Mouse (Mus musculus): Measurements from ENCODE around the gene Foxp1. TPM values are rescaled to one million over a fixed set of nuclear protein-coding genes. Genes with fewer than 3 reads are reported as not detected.

The Foxp1 gene
- polyA plus RNA-seq, 1 experiment from 2014 or later: 88.1 TPM

GRCm38 (mm10) chr6:99107081-99107482 is 415.4 kb downstream of the Foxp1 start:
- no peaks in the 10 kb centered on the region for H3K9me3 ChIP-seq (ENCODE audit: control insufficient read depth, low read length)
- no peak overlapping the region for H3K4me2 ChIP-seq (ENCODE audit: low read length)
- peaks cover 12 to 32% of the 10 kb centered on the region in 2 experiments for H3K4me1 ChIP-seq (ENCODE audit: control insufficient read depth in 2 of 2, insufficient read depth in 2 of 2, low read length in 2 of 2)
- no peak overlapping the region for H3K9ac ChIP-seq (ENCODE audit: low read length)
- H3K4me3 ChIP-seq (ENCODE audit: control insufficient read depth in 1 of 2, insufficient read depth in 1 of 2, low read depth in 1 of 2, low read length in 2 of 2): no peak overlapping the region
- no peak for ATAC-seq (ENCODE audit: insufficient number of reproducible peaks, insufficient read depth, low FRiP score, low read depth)
- 0 out of 4 replicates have a peak overlapping the region, but pooled peaks of 1 of the 2 experiments have one; percentile 3 for H3K27ac ChIP-seq (replicated peaks in 1 of 2; ENCODE audit: control insufficient read depth in 1 of 2, insufficient read depth in 1 of 2, low read depth in 2 of 2, low read length in 2 of 2)
- H3K36me3 ChIP-seq (ENCODE audit: control insufficient read depth, insufficient read depth, low read length): no peaks in the 10 kb centered on the region
- no peaks in the 10 kb centered on the region for H3K27me3 ChIP-seq (ENCODE audit: control insufficient read depth, insufficient read depth, low read length)
- 17% methylated on average over 6 of the region's 6 CpGs for WGBS

GRCm38 (mm10) chr6:99105979-99106378 is 416.5 kb downstream of the Foxp1 start:
- Histone ChIP-seq H3K4me3 (ENCODE audit: control insufficient read depth in 1 of 2, insufficient read depth in 1 of 2, low read depth in 1 of 2, low read length in 2 of 2) (no peak overlapping the region), H3K27ac (replicated peaks in 1 of 2; ENCODE audit: control insufficient read depth in 1 of 2, insufficient read depth in 1 of 2, low read depth in 2 of 2, low read length in 2 of 2) (0 out of 4 replicates have a peak overlapping the region, but pooled peaks of 1 of the 2 experiments have one; percentile 10), H3K36me3 (ENCODE audit: control insufficient read depth, insufficient read depth, low read length) (no peaks in the 10 kb centered on the region), H3K27me3 (ENCODE audit: control insufficient read depth, insufficient read depth, low read length) (no peaks in the 10 kb centered on the region), H3K9me3 (ENCODE audit: control insufficient read depth, low read length) (no peaks in the 10 kb centered on the region), H3K9ac (ENCODE audit: low read length) (no peak overlapping the region), H3K4me2 (ENCODE audit: low read length) (no peak overlapping the region), H3K4me1 (ENCODE audit: control insufficient read depth in 2 of 2, insufficient read depth in 2 of 2, low read length in 2 of 2) (peaks cover 18 to 43% of the 10 kb centered on the region in 2 experiments)
- no peak for ATAC-seq (ENCODE audit: insufficient number of reproducible peaks, insufficient read depth, low FRiP score, low read depth)
- WGBS: 48% methylated on average over 4 of the region's 4 CpGs

- 82% methylated on average over 7 of the region's 7 CpGs for WGBS
- ATAC-seq (ENCODE audit: insufficient number of reproducible peaks, insufficient read depth, low FRiP score, low read depth): no peak
- peaks cover 22 to 57% of the 10 kb centered on the region in 2 experiments for H3K4me1 ChIP-seq (ENCODE audit: control insufficient read depth in 2 of 2, insufficient read depth in 2 of 2, low read length in 2 of 2)
- H3K27me3 ChIP-seq (ENCODE audit: control insufficient read depth, insufficient read depth, low read length): no peaks in the 10 kb centered on the region
- H3K9me3 ChIP-seq (ENCODE audit: control insufficient read depth, low read length): no peaks in the 10 kb centered on the region
- H3K9ac ChIP-seq (ENCODE audit: low read length): no peak overlapping the region
- H3K36me3 ChIP-seq (ENCODE audit: control insufficient read depth, insufficient read depth, low read length): no peaks in the 10 kb centered on the region
- no peak overlapping the region for H3K4me2 ChIP-seq (ENCODE audit: low read length)
- no peak overlapping the region for H3K4me3 ChIP-seq (ENCODE audit: control insufficient read depth in 1 of 2, insufficient read depth in 1 of 2, low read depth in 1 of 2, low read length in 2 of 2)
- H3K27ac ChIP-seq (replicated peaks in 1 of 2; ENCODE audit: control insufficient read depth in 1 of 2, insufficient read depth in 1 of 2, low read depth in 2 of 2, low read length in 2 of 2): no peak overlapping the region
These were observed 418.1 kb downstream of the Foxp1 start for GRCm38 (mm10) chr6:99104446-99104845.

- ATAC-seq (ENCODE audit: insufficient number of reproducible peaks, insufficient read depth, low FRiP score, low read depth): no peak
- WGBS: 75% methylated on average over 3 of the region's 3 CpGs
- H3K27ac ChIP-seq (replicated peaks in 1 of 2; ENCODE audit: control insufficient read depth in 1 of 2, insufficient read depth in 1 of 2, low read depth in 2 of 2, low read length in 2 of 2): no peak overlapping the region
- H3K9ac ChIP-seq (ENCODE audit: low read length): no peak overlapping the region
- H3K36me3 ChIP-seq (ENCODE audit: control insufficient read depth, insufficient read depth, low read length): no peaks in the 10 kb centered on the region
- peaks cover 22 to 57% of the 10 kb centered on the region in 2 experiments for H3K4me1 ChIP-seq (ENCODE audit: control insufficient read depth in 2 of 2, insufficient read depth in 2 of 2, low read length in 2 of 2)
- H3K4me2 ChIP-seq (ENCODE audit: low read length): no peak overlapping the region
- no peaks in the 10 kb centered on the region for H3K27me3 ChIP-seq (ENCODE audit: control insufficient read depth, insufficient read depth, low read length)
- H3K9me3 ChIP-seq (ENCODE audit: control insufficient read depth, low read length): no peaks in the 10 kb centered on the region
- no peak overlapping the region for H3K4me3 ChIP-seq (ENCODE audit: control insufficient read depth in 1 of 2, insufficient read depth in 1 of 2, low read depth in 1 of 2, low read length in 2 of 2)
These were observed 418.6 kb downstream of the Foxp1 start for GRCm38 (mm10) chr6:99103911-99104310.

GRCm38 (mm10) chr6:99101489-99101908 is 421.0 kb downstream of the Foxp1 start:
- Histone ChIP-seq H3K36me3 (ENCODE audit: control insufficient read depth, insufficient read depth, low read length) (no peaks in the 10 kb centered on the region), H3K27ac (replicated peaks in 1 of 2; ENCODE audit: control insufficient read depth in 1 of 2, insufficient read depth in 1 of 2, low read depth in 2 of 2, low read length in 2 of 2) (peak overlapping the region; percentile 90 to 91), H3K27me3 (ENCODE audit: control insufficient read depth, insufficient read depth, low read length) (no peaks in the 10 kb centered on the region), H3K9me3 (ENCODE audit: control insufficient read depth, low read length) (no peaks in the 10 kb centered on the region), H3K4me3 (ENCODE audit: control insufficient read depth in 1 of 2, insufficient read depth in 1 of 2, low read depth in 1 of 2, low read length in 2 of 2) (0 out of 4 replicates have a peak overlapping the region, but pooled peaks of 1 of the 2 experiments have one; percentile 0), H3K4me1 (ENCODE audit: control insufficient read depth in 2 of 2, insufficient read depth in 2 of 2, low read length in 2 of 2) (peaks cover 24 to 58% of the 10 kb centered on the region in 2 experiments), H3K4me2 (ENCODE audit: low read length) (peak overlapping the region; percentile 49), H3K9ac (ENCODE audit: low read length) (peak overlapping the region; percentile 44)
- ATAC-seq (ENCODE audit: insufficient number of reproducible peaks, insufficient read depth, low FRiP score, low read depth): peak; percentile 50; the same call in 1 of the 2 replicates
- WGBS: 5% methylated on average over 6 of the region's 6 CpGs

GRCm38 (mm10) chr6:99100331-99100730 is 422.2 kb downstream of the Foxp1 start:
- Histone ChIP-seq H3K27ac (replicated peaks in 1 of 2; ENCODE audit: control insufficient read depth in 1 of 2, insufficient read depth in 1 of 2, low read depth in 2 of 2, low read length in 2 of 2) (peak overlapping the region; percentile 38 to 62; a peak in 3 of 4 replicates), H3K4me3 (ENCODE audit: control insufficient read depth in 1 of 2, insufficient read depth in 1 of 2, low read depth in 1 of 2, low read length in 2 of 2) (no peak overlapping the region), H3K9ac (ENCODE audit: low read length) (no peak overlapping the region), H3K4me1 (ENCODE audit: control insufficient read depth in 2 of 2, insufficient read depth in 2 of 2, low read length in 2 of 2) (peaks cover 24 to 53% of the 10 kb centered on the region in 2 experiments), H3K4me2 (ENCODE audit: low read length) (no peak overlapping the region), H3K9me3 (ENCODE audit: control insufficient read depth, low read length) (no peaks in the 10 kb centered on the region), H3K27me3 (ENCODE audit: control insufficient read depth, insufficient read depth, low read length) (no peaks in the 10 kb centered on the region), H3K36me3 (ENCODE audit: control insufficient read depth, insufficient read depth, low read length) (no peaks in the 10 kb centered on the region)
- WGBS: 26% methylated on average over 5 of the region's 5 CpGs
- no peak for ATAC-seq (ENCODE audit: insufficient number of reproducible peaks, insufficient read depth, low FRiP score, low read depth)

GRCm38 (mm10) chr6:99099781-99100180 is 422.7 kb downstream of the Foxp1 start:
- Histone ChIP-seq H3K9ac (ENCODE audit: low read length) (no peak overlapping the region), H3K27me3 (ENCODE audit: control insufficient read depth, insufficient read depth, low read length) (no peaks in the 10 kb centered on the region), H3K4me3 (ENCODE audit: control insufficient read depth in 1 of 2, insufficient read depth in 1 of 2, low read depth in 1 of 2, low read length in 2 of 2) (no peak overlapping the region), H3K9me3 (ENCODE audit: control insufficient read depth, low read length) (no peaks in the 10 kb centered on the region), H3K4me1 (ENCODE audit: control insufficient read depth in 2 of 2, insufficient read depth in 2 of 2, low read length in 2 of 2) (peaks cover 27 to 52% of the 10 kb centered on the region in 2 experiments), H3K36me3 (ENCODE audit: control insufficient read depth, insufficient read depth, low read length) (no peaks in the 10 kb centered on the region), H3K27ac (replicated peaks in 1 of 2; ENCODE audit: control insufficient read depth in 1 of 2, insufficient read depth in 1 of 2, low read depth in 2 of 2, low read length in 2 of 2) (no peak overlapping the region), H3K4me2 (ENCODE audit: low read length) (no peak overlapping the region)
- ATAC-seq (ENCODE audit: insufficient number of reproducible peaks, insufficient read depth, low FRiP score, low read depth): no peak
- WGBS: 56% methylated on average over 4 of the region's 4 CpGs

- H3K4me2 ChIP-seq (ENCODE audit: low read length): peak overlapping the region; percentile 83; the same call in 1 of the 2 replicates
- no peak overlapping the region; the same call in 1 of the 2 replicates for H3K9ac ChIP-seq (ENCODE audit: low read length)
- H3K4me3 ChIP-seq (ENCODE audit: control insufficient read depth in 1 of 2, insufficient read depth in 1 of 2, low read depth in 1 of 2, low read length in 2 of 2): no peak overlapping the region
- H3K9me3 ChIP-seq (ENCODE audit: control insufficient read depth, low read length): no peaks in the 10 kb centered on the region
- no peaks in the 10 kb centered on the region for H3K36me3 ChIP-seq (ENCODE audit: control insufficient read depth, insufficient read depth, low read length)
- WGBS: 45% methylated on average over 7 of the region's 7 CpGs
- no peaks in the 10 kb centered on the region for H3K27me3 ChIP-seq (ENCODE audit: control insufficient read depth, insufficient read depth, low read length)
- H3K4me1 ChIP-seq (ENCODE audit: control insufficient read depth in 2 of 2, insufficient read depth in 2 of 2, low read length in 2 of 2): peaks cover 38 to 70% of the 10 kb centered on the region in 2 experiments
- peak overlapping the region; percentile 98 to 99 for H3K27ac ChIP-seq (replicated peaks in 1 of 2; ENCODE audit: control insufficient read depth in 1 of 2, insufficient read depth in 1 of 2, low read depth in 2 of 2, low read length in 2 of 2)
- ATAC-seq (ENCODE audit: insufficient number of reproducible peaks, insufficient read depth, low FRiP score, low read depth): no peak
These were observed 425.3 kb downstream of the Foxp1 start for GRCm38 (mm10) chr6:99097191-99097590.

Measured in heart, embryonic 14.5 days (tissue).